Comparison of ENCODE assay signal across 20 mouse cellular contexts in genomic region chr3:145078405-145078804, GRCm38 (mm10). TPM values are rescaled to one million over a fixed set of nuclear protein-coding genes. Genes with fewer than 3 reads are reported as not detected.
"Had no signal": no experiment of that assay in that cellular context is flagged by ENCODE, and none has a peak within 500 bp of the region (broad histone marks: within the 10 kb centered on the region; RNA-seq: fewer than 3 reads in every experiment).

No protein-coding gene starts in this region.

- ATAC-seq: liver, postnatal 0 days; midbrain, embryonic 13.5 days; midbrain, embryonic 15.5 days had no signal

- H3K4me2 ChIP-seq: liver, embryonic 13.5 days; liver, embryonic 15.5 days; lung, embryonic 15.5 days; midbrain, embryonic 11.5 days; midbrain, embryonic 13.5 days; midbrain, embryonic 15.5 days; neural tube, embryonic 12.5 days had no signal

- H3K27ac ChIP-seq: liver, embryonic 13.5 days; liver, embryonic 15.5 days; lung, embryonic 15.5 days; macrophage; midbrain, embryonic 13.5 days; midbrain, embryonic 15.5 days; neural tube, embryonic 12.5 days had no signal

- H3K4me3 ChIP-seq: liver, embryonic 13.5 days; liver, embryonic 15.5 days; lung, embryonic 15.5 days; megakaryocyte, embryonic 14.5 days; midbrain, embryonic 13.5 days; midbrain, embryonic 15.5 days; neural tube, embryonic 12.5 days had no signal

- DNase-seq: liver, embryonic 13.5 days; liver, postnatal 0 days; lung, postnatal 10 days; right cerebral cortex, postnatal 14 days; thymus, adult 18-20 months; thymus, postnatal 14 days; thymus, postnatal 36 days had no signal

- H3K4me1 ChIP-seq: liver, embryonic 13.5 days; liver, embryonic 15.5 days; lung, embryonic 15.5 days; megakaryocyte, embryonic 14.5 days; midbrain, embryonic 13.5 days; midbrain, embryonic 15.5 days; neural tube, embryonic 12.5 days had no signal

- H3K27me3 ChIP-seq: liver, embryonic 13.5 days; liver, embryonic 15.5 days; lung, embryonic 15.5 days; megakaryocyte, embryonic 14.5 days; midbrain, embryonic 13.5 days; midbrain, embryonic 15.5 days; neural tube, embryonic 12.5 days had no signal

- H3K9ac ChIP-seq: liver, embryonic 13.5 days; liver, embryonic 15.5 days; liver, postnatal 0 days; lung, embryonic 15.5 days; midbrain, embryonic 13.5 days; midbrain, embryonic 15.5 days; neural tube, embryonic 12.5 days had no signal

- H3K9me3 ChIP-seq: liver, embryonic 13.5 days; liver, embryonic 15.5 days; lung, embryonic 15.5 days; midbrain, embryonic 13.5 days; midbrain, embryonic 15.5 days; neural tube, embryonic 12.5 days had no signal

- H3K36me3 ChIP-seq: liver, embryonic 13.5 days; liver, embryonic 15.5 days; lung, embryonic 15.5 days; midbrain, embryonic 13.5 days; midbrain, embryonic 15.5 days; neural tube, embryonic 12.5 days had no signal

RNA-seq across cellular contexts. Expression of gene Clca2, which starts 20.8 kb away (rescaled TPM):
- total RNA-seq: megakaryocyte progenitor cell, adult 5-6 weeks; monocyte, adult 5-6 weeks; neutrophil, adult 5-6 weeks had no signal
- polyA plus RNA-seq: liver, embryonic 13.5 days; liver, embryonic 15.5 days; liver, postnatal 0 days; macrophage; midbrain, embryonic 13.5 days; neural tube, embryonic 14.5 days had no signal

RNA-seq across cellular contexts. Expression of gene Clca1, which starts 45.8 kb away (rescaled TPM):
- total RNA-seq: megakaryocyte progenitor cell, adult 5-6 weeks; midbrain, postnatal 0 days; monocyte, adult 5-6 weeks; neutrophil, adult 5-6 weeks had no signal
- polyA plus RNA-seq: liver, embryonic 13.5 days; liver, postnatal 0 days; lung, embryonic 15.5 days; macrophage; midbrain, embryonic 11.5 days; midbrain, embryonic 13.5 days; midbrain, embryonic 15.5 days; midbrain, postnatal 0 days; neural tube, embryonic 12.5 days had no signal
